Mouse (Mus musculus): ENCODE data around the gene Suv39h1. TPM values are rescaled to one million over a fixed set of nuclear protein-coding genes. Genes with fewer than 3 reads are reported as not detected.
A peak's percentile ranks its signal among the peaks of the same experiment; 100 is the strongest.
"Not testable (repeated sequence)": the region's sequence is repeated elsewhere in the genome, so short reads cannot be mapped to it uniquely, and the experiment has no call there.

Gene Suv39h1
- polyA plus RNA-seq, 1 experiment, result 16.0 TPM

DNA sequence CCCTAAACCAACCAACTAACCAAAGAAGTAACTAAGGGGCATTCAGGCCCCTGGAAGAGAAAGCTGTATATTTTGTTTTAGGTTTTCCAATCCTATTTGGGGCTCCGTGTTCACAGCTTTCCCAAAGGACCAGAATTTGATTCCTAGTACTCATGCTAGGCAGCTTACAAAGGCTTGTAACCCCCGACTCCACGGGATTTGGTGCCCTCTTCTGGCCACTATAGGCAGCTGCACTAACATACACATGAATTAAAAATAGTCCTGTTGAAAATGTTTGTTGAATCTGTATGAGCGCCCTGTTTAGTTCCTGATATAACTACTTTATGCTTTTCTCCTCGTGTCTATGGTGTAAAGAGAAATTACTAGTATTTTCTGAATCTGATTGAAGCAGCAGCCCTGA lies 57.4 kb downstream of the Suv39h1 start:
- no peak overlapping the region for H3ac ChIP-seq (ENCODE audit: control insufficient read depth, insufficient read length)
- H3K27me3 ChIP-seq (ENCODE audit: control insufficient read depth, insufficient read depth, insufficient read length), result no peaks in the 10 kb centered on the region

GRCm38 (mm10) chrX:8015675-8016074 lies 58.9 kb downstream of the Suv39h1 start:
- not testable (repeated sequence) for H3K27me3 ChIP-seq (ENCODE audit: control insufficient read depth, insufficient read depth, insufficient read length); H3K4me3 ChIP-seq; H3K36me3 ChIP-seq (ENCODE audit: control insufficient read depth, insufficient read depth); H3K4me2 ChIP-seq (ENCODE audit: low read depth); H3K79me2 ChIP-seq (ENCODE audit: control insufficient read depth, insufficient read depth); H3ac ChIP-seq (ENCODE audit: control insufficient read depth, insufficient read length)

More for the DNA sequence above, 57.4 kb downstream of the Suv39h1 start:
- Histone ChIP-seq H3K4me2 (ENCODE audit: low read depth) (peak overlapping the region; percentile 36), H3K79me2 (ENCODE audit: control insufficient read depth, insufficient read depth) (no peaks in the 10 kb centered on the region), H3K4me3 (no peak overlapping the region), H3K36me3 (ENCODE audit: control insufficient read depth, insufficient read depth) (no peaks in the 10 kb centered on the region)
- TF ChIP-seq POLR2AphosphoS2 (IDR thresholded peaks at IDR 0.05; ENCODE audit: insufficient read length, low read depth), result no peak
- TF ChIP-seq CEBPB (IDR thresholded peaks at IDR 0.05; ENCODE audit: insufficient read depth, poor library complexity, severe bottlenecking), result no peak

GRCm38 (mm10) chrX:8013569-8014314 lies 60.8 kb downstream of the Suv39h1 start:
- no peaks in the 10 kb centered on the region for H3K36me3 ChIP-seq (ENCODE audit: control insufficient read depth, insufficient read depth)
- H3K27me3 ChIP-seq (ENCODE audit: control insufficient read depth, insufficient read depth, insufficient read length), result no peaks in the 10 kb centered on the region
- no peak overlapping the region for H3K4me3 ChIP-seq
- H3K79me2 ChIP-seq (ENCODE audit: control insufficient read depth, insufficient read depth), result no peaks in the 10 kb centered on the region
- no peak for TF ChIP-seq POLR2AphosphoS2 (IDR thresholded peaks at IDR 0.05; ENCODE audit: insufficient read length, low read depth)
- H3ac ChIP-seq (ENCODE audit: control insufficient read depth, insufficient read length), result no peak overlapping the region
- H3K4me2 ChIP-seq (ENCODE audit: low read depth), result no peak overlapping the region

DNA sequence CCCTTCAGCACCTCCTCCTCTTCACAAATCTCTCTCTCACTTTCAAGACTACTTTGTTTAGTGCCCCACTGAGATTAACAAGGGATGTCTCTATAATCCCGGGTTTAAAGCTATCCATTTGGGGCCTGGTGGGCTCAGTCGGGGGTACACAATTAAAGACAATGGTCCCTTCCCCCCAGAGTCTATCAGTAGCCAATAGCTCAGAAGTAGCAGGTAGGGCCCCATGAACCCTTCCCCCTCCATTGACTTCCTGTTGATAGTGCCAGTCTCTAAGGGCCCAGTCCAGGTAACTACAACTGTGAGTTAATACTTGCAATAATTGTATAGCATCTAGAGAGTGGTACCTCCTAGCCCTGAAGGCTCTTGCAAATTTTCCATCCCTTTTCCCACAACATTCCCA lies 61.4 kb downstream of the Suv39h1 start:
- TF ChIP-seq MAX (IDR thresholded peaks at IDR 0.05; ENCODE audit: low read depth) (no peak), TCF12 (IDR thresholded peaks at IDR 0.05; ENCODE audit: insufficient read depth, poor library complexity, severe bottlenecking) (no peak), REST (IDR thresholded peaks at IDR 0.05; ENCODE audit: insufficient read depth, insufficient read length) (no peak), POLR2AphosphoS2 (IDR thresholded peaks at IDR 0.05; ENCODE audit: insufficient read length, low read depth) (no peak), E2F4 (IDR thresholded peaks at IDR 0.05; ENCODE audit: insufficient read depth) (no peak), MYOG (IDR thresholded peaks at IDR 0.05; ENCODE audit: control insufficient read depth in 1 of 3, insufficient read depth in 1 of 3, insufficient read length in 2 of 3, low read depth in 2 of 3) (no peak), SRF (IDR thresholded peaks at IDR 0.05; ENCODE audit: control insufficient read depth, insufficient read length, low read depth) (no peak), MYOD1 (IDR thresholded peaks at IDR 0.05; ENCODE audit: control insufficient read depth in 1 of 3, insufficient read length in 2 of 3, low read depth in 2 of 3) (no peak), CEBPB (IDR thresholded peaks at IDR 0.05; ENCODE audit: insufficient read depth, poor library complexity, severe bottlenecking) (no peak), USF1 (IDR thresholded peaks at IDR 0.05; ENCODE audit: low read depth) (no peak), POLR2A (IDR thresholded peaks at IDR 0.05; ENCODE audit: insufficient read length, low read depth) (no peak), TCF3 (IDR thresholded peaks at IDR 0.05; ENCODE audit: insufficient read length, low read depth) (no peak)
- Histone ChIP-seq H3K4me2 (ENCODE audit: low read depth) (no peak overlapping the region), H3ac (ENCODE audit: control insufficient read depth, insufficient read length) (no peak overlapping the region), H3K36me3 (ENCODE audit: control insufficient read depth, insufficient read depth) (no peaks in the 10 kb centered on the region), H3K4me3 (no peak overlapping the region), H3K27me3 (ENCODE audit: control insufficient read depth, insufficient read depth, insufficient read length) (no peaks in the 10 kb centered on the region), H3K79me2 (ENCODE audit: control insufficient read depth, insufficient read depth) (no peaks in the 10 kb centered on the region)

Other genes with a start within 250 kb of the Suv39h1 start
- 36.3 TPM for gene Otud5, start 233.4 kb downstream of the Suv39h1 start, polyA plus RNA-seq (2012; fragmentation: generic; extraction: Trizol)
- gene Pim2, start 196.5 kb downstream of the Suv39h1 start, polyA plus RNA-seq (2012; fragmentation: generic; extraction: Trizol), result 3.0 TPM
- gene Slc35a2, start 190.7 kb downstream of the Suv39h1 start, polyA plus RNA-seq (2012; fragmentation: generic; extraction: Trizol), result 32.9 TPM
- 79.5 TPM for gene Pqbp1, start 175.5 kb downstream of the Suv39h1 start, polyA plus RNA-seq (2012; fragmentation: generic; extraction: Trizol)
- gene Timm17b, start 175.4 kb downstream of the Suv39h1 start, polyA plus RNA-seq (2012; fragmentation: generic; extraction: Trizol), result 44.1 TPM
- gene Gm10491, start 166.9 kb downstream of the Suv39h1 start, polyA plus RNA-seq (2012; fragmentation: generic; extraction: Trizol), result not detected
- not detected for gene Gm10490, start 165.2 kb downstream of the Suv39h1 start, polyA plus RNA-seq (2012; fragmentation: generic; extraction: Trizol)
- gene Pcsk1n, start 154.9 kb downstream of the Suv39h1 start, polyA plus RNA-seq (2012; fragmentation: generic; extraction: Trizol), result not detected
- not detected for gene Eras, start 146.2 kb downstream of the Suv39h1 start, polyA plus RNA-seq (2012; fragmentation: generic; extraction: Trizol)
- 11.5 TPM for gene Hdac6, start 126.9 kb downstream of the Suv39h1 start, polyA plus RNA-seq (2012; fragmentation: generic; extraction: Trizol)
- not detected for gene Gata1, start 96.7 kb downstream of the Suv39h1 start, polyA plus RNA-seq (2012; fragmentation: generic; extraction: Trizol)
- gene Glod5, start 56.3 kb downstream of the Suv39h1 start, polyA plus RNA-seq (2012; fragmentation: generic; extraction: Trizol), result not detected
- 0.19 TPM for gene Was, start 15.7 kb upstream of the Suv39h1 start, polyA plus RNA-seq (2012; fragmentation: generic; extraction: Trizol)
- gene Wdr13, start 58.1 kb upstream of the Suv39h1 start, polyA plus RNA-seq (2012; fragmentation: generic; extraction: Trizol), result 16.1 TPM
- 236 TPM for gene Rbm3, start 71.1 kb upstream of the Suv39h1 start, polyA plus RNA-seq (2012; fragmentation: generic; extraction: Trizol)
- 12.5 TPM for gene Tbc1d25, start 101.4 kb upstream of the Suv39h1 start, polyA plus RNA-seq (2012; fragmentation: generic; extraction: Trizol)
- gene Ebp, start 118.8 kb upstream of the Suv39h1 start, polyA plus RNA-seq (2012; fragmentation: generic; extraction: Trizol), result 116 TPM
- gene Porcn, start 131.8 kb upstream of the Suv39h1 start, polyA plus RNA-seq (2012; fragmentation: generic; extraction: Trizol), result 67.5 TPM
- gene Ftsj1, start 177.6 kb upstream of the Suv39h1 start, polyA plus RNA-seq (2012; fragmentation: generic; extraction: Trizol), result 32.6 TPM
- not detected for gene Slc38a5, start 196.4 kb upstream of the Suv39h1 start, polyA plus RNA-seq (2012; fragmentation: generic; extraction: Trizol)